In genomic region chr2:25982426-25983091, GRCm38 (mm10) we compare ENCODE assay signal across 8 mouse cellular contexts. TPM values are rescaled to one million over a fixed set of nuclear protein-coding genes. Genes with fewer than 3 reads are reported as not detected.
A peak's percentile ranks its signal among the peaks of the same experiment; 100 is the strongest.
DNase-seq lines count a peak whose midpoint lies in the region; ATAC-seq lines count a peak whose summit lies in the region.

No protein-coding gene starts in this region.

- H3K4me1 ChIP-seq in forebrain, embryonic 15.5 days: peaks cover 51% of the 10 kb centered on the region
- H3K4me1 ChIP-seq in kidney, embryonic 15.5 days: peaks cover 52% of the 10 kb centered on the region

- peak overlapping the region; percentile 98 for H3K9ac ChIP-seq in forebrain, embryonic 15.5 days (replicated peaks)
- H3K9ac ChIP-seq in kidney, embryonic 15.5 days: peak overlapping the region; percentile 80

- ATAC-seq in forebrain, embryonic 15.5 days (replicated peaks): peak; percentile 24
- peak; percentile 26 for ATAC-seq in kidney, embryonic 15.5 days (replicated peaks; ENCODE audit: low FRiP score)

- H3K27me3 ChIP-seq in forebrain, embryonic 15.5 days: no peaks in the 10 kb centered on the region
- no peaks in the 10 kb centered on the region for H3K27me3 ChIP-seq in kidney, embryonic 15.5 days

- no peaks in the 10 kb centered on the region for H3K36me3 ChIP-seq in forebrain, embryonic 15.5 days
- no peaks in the 10 kb centered on the region for H3K36me3 ChIP-seq in kidney, embryonic 15.5 days

- DNase-seq in adrenal gland, adult 8-10 months: peak; percentile 34
- no peak for DNase-seq in adrenal gland, adult (ENCODE audit: inconsistent age in 2 of 2, low spot score in 1 of 2)
- DNase-seq in right cerebral cortex, postnatal 4 days: peak; percentile 58
- no peak for DNase-seq in right cerebral cortex, adult 18-20 months
- peak; percentile 40 for DNase-seq in mesoderm, embryonic 11.5 days (ENCODE audit: low read depth, low spot score)
- peak; percentile 19 to 21 for DNase-seq in thymus, postnatal 10 days (ENCODE audit: low spot score in 2 of 2)

- H3K27ac ChIP-seq in forebrain, embryonic 15.5 days (replicated peaks): peak overlapping the region; percentile 95
- peak overlapping the region; percentile 82 for H3K27ac ChIP-seq in kidney, embryonic 15.5 days

- H3K4me2 ChIP-seq in forebrain, embryonic 15.5 days (replicated peaks): peak overlapping the region; percentile 84
- peak overlapping the region; percentile 86 for H3K4me2 ChIP-seq in kidney, embryonic 15.5 days

- H3K9me3 ChIP-seq in forebrain, embryonic 15.5 days: no peaks in the 10 kb centered on the region
- H3K9me3 ChIP-seq in kidney, embryonic 15.5 days (replicated peaks): no peaks in the 10 kb centered on the region

- WGBS in forebrain, embryonic 15.5 days: 1% methylated on average over 70 of the region's 76 CpGs
- WGBS in kidney, embryonic 15.5 days: under 1% methylated on average over 67 of the region's 76 CpGs

- peak overlapping the region; percentile 96 for H3K4me3 ChIP-seq in forebrain, embryonic 15.5 days
- H3K4me3 ChIP-seq in kidney, embryonic 15.5 days (replicated peaks): peak overlapping the region; percentile 71

RNA-seq across cellular contexts. Expression of gene Camsap1, which starts 0.5 kb away (rescaled TPM):
- 10 to 100 TPM; 36.7 to 45.2 (median 39.8) TPM for total RNA-seq in adrenal gland, adult 8-10 months (2022)
- polyA plus RNA-seq in forebrain, embryonic 15.5 days (2015; fragmentation: Nextera tagmentation; extraction: Ambion mirVana): 69.5 and 75.9 TPM in 2 replicates
- 18.6 and 18.9 TPM in 2 replicates for polyA plus RNA-seq in kidney, embryonic 15.5 days (2015; fragmentation: Nextera tagmentation; extraction: Ambion mirVana)

RNA-seq across cellular contexts. Expression of gene Ubac1, which starts 39.0 kb away (rescaled TPM):
- 10 to 100 TPM; 24.8 to 39.8 (median 29.9) TPM for total RNA-seq in adrenal gland, adult 8-10 months (2022)
- 113 and 119 TPM in 2 replicates for polyA plus RNA-seq in forebrain, embryonic 15.5 days (2015; fragmentation: Nextera tagmentation; extraction: Ambion mirVana)
- polyA plus RNA-seq in kidney, embryonic 15.5 days (2015; fragmentation: Nextera tagmentation; extraction: Ambion mirVana): 89.8 and 94.5 TPM in 2 replicates

Comparison
In these comparisons a context has a peak if more than half of its experiments do, and no peak if none do; other contexts are left out.
1. DNase-seq: peak in adrenal gland, adult 8-10 months (single experiment), right cerebral cortex, postnatal 4 days (single experiment), mesoderm, embryonic 11.5 days (single experiment) and thymus, postnatal 10 days (2 of 2); none in adrenal gland, adult (0 of 2) and right cerebral cortex, adult 18-20 months (single experiment).